Mouse (Mus musculus) forebrain, postnatal 0 days (tissue): ENCODE results near the gene Kat7. TPM values are rescaled to one million over a fixed set of nuclear protein-coding genes. Genes with fewer than 3 reads are reported as not detected.

ENCODE experiments used
- ATAC-seq: fragments of 200-750 bp; cut with Nextera tagmentation; 2 replicates; pipeline ENCODE4 v1.8.0; 2017; ENCODE audit warnings: mild to moderate bottlenecking, moderate library complexity
- DNase-seq: peaks from one replicate; pipeline ENCODE4 v3.0.0-alpha.2; 2015
- H3K27ac ChIP-seq: fragments of 300-500 bp; sonication (generic); 2 replicates; pipeline ENCODE4 v1.5.1; 2014; ENCODE audit warnings: low read depth, mild to moderate bottlenecking, antibody characterized with exemption, low read length, moderate library complexity, mixed read lengths
- H3K27me3 ChIP-seq: fragments of 300-500 bp; sonication (generic); 2 replicates; pipeline ENCODE4 v1.6.1; 2014; ENCODE audit warnings: mild to moderate bottlenecking, low read length, mixed read lengths; ENCODE audit not compliant: insufficient read depth
- H3K36me3 ChIP-seq: fragments of 300-500 bp; sonication (generic); 2 replicates; pipeline ENCODE4 v1.6.1; 2014; ENCODE audit warnings: mild to moderate bottlenecking, moderate library complexity; ENCODE audit not compliant: insufficient read depth
- H3K4me1 ChIP-seq: fragments of 300-500 bp; sonication (generic); 2 replicates; pipeline ENCODE4 v1.6.1; 2014; ENCODE audit warnings: antibody characterized with exemption; ENCODE audit not compliant: insufficient read depth
- H3K4me2 ChIP-seq: fragments of 300-500 bp; sonication (generic); 2 replicates; pipeline ENCODE4 v1.6.1; 2014; ENCODE audit warnings: low read depth, mild to moderate bottlenecking, moderate library complexity
- H3K4me3 ChIP-seq: fragments of 300-500 bp; sonication (generic); 2 replicates; pipeline ENCODE4 v1.5.1; 2014; ENCODE audit warnings: low read depth, low read length, mixed read lengths
- H3K9ac ChIP-seq: fragments of 300-500 bp; sonication (generic); 2 replicates; pipeline ENCODE4 v1.6.1; 2014; ENCODE audit warnings: mild to moderate bottlenecking
- H3K9me3 ChIP-seq: fragments of 300-500 bp; sonication (generic); 2 replicates; pipeline ENCODE4 v1.6.1; 2016; ENCODE audit warnings: low read length
- CTCF ChIP-seq: sonication (generic); IDR thresholded peaks from 2 replicates; pipeline ENCODE4 v1.5.1; 2016; ENCODE audit warnings: antibody characterized with exemption, control low read depth, low read depth
- WGBS: fragments of 180-500 bp; shearing (Covaris S2); extraction: QIAGEN DNeasy Blood & Tissue Kit; methylation state at CpG from one replicate; pipeline ENCODE4 v1.1.7; 2014; 5-methylcytosine and 5-hydroxymethylcytosine counted together
- polyA plus RNA-seq: library from polyadenylated mRNA; unstranded; fragments of >200 nt; fragmentation: Nextera tagmentation; extraction: Ambion mirVana; gene quantifications from 2 replicates; pipeline ENCODE4 v1.2.1, GENCODE M21; 2015
- total RNA-seq: library from RNA; depleted of rRNA; stranded (reverse); fragments of >200 nt; gene quantifications from 2 replicates; pipeline ENCODE4 v1.2.3, GENCODE M21; 2014; rRNA removed

Gene Kat7
- total and polyA plus RNA-seq, 2 experiments from 2014 or later: 72.8 to 78.2 TPM

DNA sequence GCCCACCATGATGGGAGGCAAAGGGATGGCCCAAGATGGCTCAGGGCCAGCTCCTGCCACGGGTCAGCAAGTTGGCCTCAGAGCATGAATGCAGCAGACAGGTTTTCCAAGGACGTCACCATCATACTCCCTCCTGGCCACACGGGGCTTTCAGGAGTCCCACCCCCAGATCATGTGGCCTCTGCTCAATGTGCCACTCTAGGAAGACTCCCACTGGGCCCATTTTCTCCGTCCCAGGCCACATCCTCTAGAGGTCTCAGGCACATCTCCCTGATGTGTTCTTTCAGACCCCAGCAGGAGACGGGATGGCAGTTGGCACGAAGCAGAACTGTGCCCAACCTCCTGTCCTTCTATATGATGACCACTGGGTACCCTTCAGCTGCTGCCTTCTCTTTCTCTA lies 67.4 kb downstream of the Kat7 start:
- TF ChIP-seq CTCF: no peak
- H3K27ac ChIP-seq: no peak overlapping the region
- H3K4me1 ChIP-seq: no peaks in the 10 kb centered on the region
- H3K4me3 ChIP-seq: no peak overlapping the region
- no peak overlapping the region for H3K4me2 ChIP-seq
- no peak for ATAC-seq
- DNase-seq: no peak
- no peaks in the 10 kb centered on the region for H3K27me3 ChIP-seq
- H3K9ac ChIP-seq: no peak overlapping the region
- no peaks in the 10 kb centered on the region for H3K9me3 ChIP-seq
- WGBS: 62% methylated on average over 6 of the region's 6 CpGs
- H3K36me3 ChIP-seq: no peaks in the 10 kb centered on the region

DNA sequence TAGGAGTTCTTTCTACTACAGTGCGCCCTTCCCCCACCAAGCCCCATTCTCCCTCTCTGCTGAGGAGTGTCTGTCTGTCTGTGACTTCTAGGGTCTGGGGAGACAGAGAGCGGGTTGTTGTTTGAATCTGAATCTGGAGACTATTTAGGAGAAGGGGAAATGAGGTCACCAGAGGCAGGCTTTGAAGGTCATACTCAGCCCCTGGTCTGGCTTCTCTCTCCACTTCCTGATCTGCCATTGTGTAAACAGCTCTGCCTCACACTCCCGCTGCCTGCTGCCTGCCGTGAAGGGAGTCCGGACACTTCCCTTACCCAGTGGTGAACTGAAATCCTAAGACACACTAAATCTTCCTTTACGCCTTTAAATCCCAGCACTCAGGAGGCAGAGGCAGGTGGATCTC lies 71.6 kb downstream of the Kat7 start:
- H3K4me1 ChIP-seq: no peaks in the 10 kb centered on the region
- no peak overlapping the region for H3K9ac ChIP-seq
- TF ChIP-seq CTCF: no peak
- H3K4me3 ChIP-seq: no peak overlapping the region
- no peak overlapping the region for H3K27ac ChIP-seq
- ATAC-seq: no peak
- DNase-seq: no peak
- no peak overlapping the region for H3K4me2 ChIP-seq
- 84% methylated on average over 6 of the region's 6 CpGs for WGBS
- H3K36me3 ChIP-seq: no peaks in the 10 kb centered on the region
- no peaks in the 10 kb centered on the region for H3K27me3 ChIP-seq
- no peaks in the 10 kb centered on the region for H3K9me3 ChIP-seq

DNA sequence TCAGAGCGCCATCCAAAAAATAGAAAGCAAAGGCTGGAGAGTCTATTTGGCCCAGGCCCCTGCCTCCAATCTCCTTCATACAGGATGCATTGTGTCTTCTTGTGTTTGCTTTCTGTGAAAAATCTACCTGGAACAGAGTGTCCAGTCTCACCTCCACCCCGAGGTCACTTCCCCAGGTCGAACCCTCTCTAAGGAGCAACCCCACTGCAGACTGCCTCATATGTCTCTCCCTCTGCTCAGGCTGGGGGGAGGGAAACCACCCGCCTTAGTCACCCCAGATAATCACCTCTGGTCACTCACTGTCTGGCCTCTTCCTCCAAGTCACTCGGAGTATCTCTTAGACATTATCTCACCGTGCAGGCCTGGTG lies 77.7 kb downstream of the Kat7 start:
- no peak for TF ChIP-seq CTCF
- Histone ChIP-seq H3K9me3 (no peaks in the 10 kb centered on the region), H3K36me3 (no peaks in the 10 kb centered on the region), H3K9ac (no peak overlapping the region), H3K4me2 (peak overlapping the region; percentile 28), H3K27ac (no peak overlapping the region), H3K27me3 (peaks cover 4% of the 10 kb centered on the region; the same call in 1 of the 2 replicates), H3K4me1 (no peaks in the 10 kb centered on the region), H3K4me3 (no peak overlapping the region)
- 45% methylated on average over 6 of the region's 6 CpGs for WGBS
- ATAC-seq (no peak), DNase-seq (no peak)

DNA sequence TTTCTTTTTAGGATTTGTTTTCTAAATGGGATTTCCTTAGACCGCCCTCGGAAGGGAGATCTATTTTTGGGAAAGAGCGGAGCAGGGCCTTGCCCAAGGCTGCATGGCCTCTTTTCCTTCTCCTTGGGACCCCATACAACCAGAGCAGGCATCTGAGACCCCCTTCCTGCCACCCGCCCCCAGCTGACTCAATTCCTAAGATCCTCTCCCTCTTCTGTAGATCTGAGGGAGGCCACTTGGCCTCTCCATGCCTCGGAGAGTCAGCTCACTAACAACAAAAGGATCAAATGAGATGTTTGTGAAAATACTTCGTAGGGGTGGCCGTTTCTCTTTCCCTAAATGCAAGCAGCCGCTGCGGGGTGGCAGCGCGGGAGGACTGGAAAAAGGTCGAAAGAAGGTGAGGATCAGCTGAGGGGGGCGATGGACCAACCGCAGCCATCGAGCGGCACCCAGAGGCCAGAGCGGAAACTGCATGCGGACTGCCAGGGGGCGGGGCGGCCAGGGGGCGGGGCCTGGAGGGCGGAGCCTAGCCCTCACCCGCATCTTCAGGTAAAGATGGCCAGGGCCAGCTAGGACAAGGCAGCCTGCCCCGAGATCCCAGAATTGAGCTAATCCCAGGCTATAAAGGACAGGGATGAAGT lies 78.2 kb downstream of the Kat7 start:
- Histone ChIP-seq H3K36me3 (no peaks in the 10 kb centered on the region), H3K27ac (no peak overlapping the region), H3K4me2 (peak overlapping the region; percentile 28), H3K4me3 (no peak overlapping the region), H3K4me1 (no peaks in the 10 kb centered on the region), H3K9ac (no peak overlapping the region), H3K27me3 (peaks cover 4% of the 10 kb centered on the region; the same call in 1 of the 2 replicates), H3K9me3 (no peaks in the 10 kb centered on the region)
- peak; percentile 75 for DNase-seq
- peak; percentile 78 for ATAC-seq
- WGBS: 11% methylated on average over 24 of the region's 24 CpGs
- TF ChIP-seq CTCF: peak; percentile 82

DNA sequence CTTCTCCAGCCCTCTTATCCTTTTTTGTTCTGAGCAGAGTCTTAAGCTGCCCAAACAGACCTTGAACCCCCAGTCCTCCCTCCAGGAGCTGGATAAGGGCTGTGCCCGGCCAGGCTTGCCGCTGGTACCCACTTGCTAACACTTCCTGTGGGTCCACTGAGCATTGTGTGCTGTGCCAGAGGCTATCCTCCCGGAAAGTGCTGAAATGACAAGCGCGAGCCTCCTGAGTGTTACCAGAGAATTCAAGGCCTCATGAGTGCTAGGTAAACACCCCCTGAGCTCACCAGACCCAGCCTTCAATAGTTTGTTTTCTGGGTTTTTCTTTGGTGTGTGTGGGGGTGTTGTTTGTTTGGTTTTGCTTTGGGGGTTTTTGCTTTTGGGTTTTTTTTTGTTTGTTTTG lies 82.6 kb downstream of the Kat7 start:
- 66% methylated on average over 5 of the region's 5 CpGs for WGBS
- no peak overlapping the region for H3K4me2 ChIP-seq
- DNase-seq (no peak), ATAC-seq (no peak)
- H3K4me3 ChIP-seq: no peak overlapping the region
- no peak overlapping the region for H3K27ac ChIP-seq
- 0 out of 2 replicates have a peak, but pooled peaks cover 6% of the 10 kb centered on the region for H3K4me1 ChIP-seq
- H3K9me3 ChIP-seq: no peaks in the 10 kb centered on the region
- H3K36me3 ChIP-seq: no peaks in the 10 kb centered on the region
- no peak overlapping the region for H3K9ac ChIP-seq
- peaks cover 10% of the 10 kb centered on the region for H3K27me3 ChIP-seq
- TF ChIP-seq CTCF: no peak

GRCm38 (mm10) chr11:95225448-95225847 lies 84.6 kb downstream of the Kat7 start:
- Histone ChIP-seq H3K4me2 (no peak overlapping the region), H3K9ac (no peak overlapping the region), H3K36me3 (no peaks in the 10 kb centered on the region), H3K9me3 (no peaks in the 10 kb centered on the region), H3K27ac (no peak overlapping the region), H3K4me3 (no peak overlapping the region), H3K4me1 (0 out of 2 replicates have a peak, but pooled peaks cover 6% of the 10 kb centered on the region), H3K27me3 (peaks cover 6% of the 10 kb centered on the region; the same call in 1 of the 2 replicates)
- ATAC-seq (no peak), DNase-seq (no peak)
- TF ChIP-seq CTCF: no peak
- 34% methylated on average over 7 of the region's 7 CpGs for WGBS

Other genes with a start within 250 kb of the Kat7 start
- 12.3 and 23.5 TPM in 2 replicates for gene Itga3, start 233.4 kb downstream of the Kat7 start, total RNA-seq
- 5.2 and 7.4 TPM in 2 replicates for gene Itga3, start 233.4 kb downstream of the Kat7 start, polyA plus RNA-seq
- gene Dlx3, start 190.1 kb downstream of the Kat7 start, total RNA-seq: 0.14 TPM in 1 of 2 replicates, not detected in the other
- gene Dlx3, start 190.1 kb downstream of the Kat7 start, polyA plus RNA-seq: not detected in 2 replicates
- gene Dlx4, start 164.0 kb downstream of the Kat7 start, total RNA-seq: 0.15 TPM in 1 of 2 replicates, not detected in the other
- gene Dlx4, start 164.0 kb downstream of the Kat7 start, polyA plus RNA-seq: 0.49 and 0.82 TPM in 2 replicates
- gene Tac4, start 48.7 kb downstream of the Kat7 start, total RNA-seq: not detected in 2 replicates
- gene Tac4, start 48.7 kb downstream of the Kat7 start, polyA plus RNA-seq: not detected in 2 replicates
- 5.5 TPM in 2 replicates for gene Fam117a, start 26.8 kb upstream of the Kat7 start, total RNA-seq
- 1.0 and 1.8 TPM in 2 replicates for gene Fam117a, start 26.8 kb upstream of the Kat7 start, polyA plus RNA-seq
- 103 and 109 TPM in 2 replicates for gene Slc35b1, start 74.4 kb upstream of the Kat7 start, total RNA-seq
- gene Slc35b1, start 74.4 kb upstream of the Kat7 start, polyA plus RNA-seq: 160 and 179 TPM in 2 replicates
- gene Spop, start 103.8 kb upstream of the Kat7 start, total RNA-seq: 59.2 and 70.1 TPM in 2 replicates
- 88.7 and 213 TPM in 2 replicates for gene Spop, start 103.8 kb upstream of the Kat7 start, polyA plus RNA-seq
- 35.7 and 45.8 TPM in 2 replicates for gene Nxph3, start 204.3 kb upstream of the Kat7 start, total RNA-seq
- 9.5 and 12.9 TPM in 2 replicates for gene Nxph3, start 204.3 kb upstream of the Kat7 start, polyA plus RNA-seq